Mouse (Mus musculus) cerebellum, adult 11 months (tissue): ENCODE data around the gene Mettl6.

Experiments
- DNase-seq: peaks from one replicate; pipeline ENCODE4 v3.0.0; 2022

Mettl6 gene

DNA sequence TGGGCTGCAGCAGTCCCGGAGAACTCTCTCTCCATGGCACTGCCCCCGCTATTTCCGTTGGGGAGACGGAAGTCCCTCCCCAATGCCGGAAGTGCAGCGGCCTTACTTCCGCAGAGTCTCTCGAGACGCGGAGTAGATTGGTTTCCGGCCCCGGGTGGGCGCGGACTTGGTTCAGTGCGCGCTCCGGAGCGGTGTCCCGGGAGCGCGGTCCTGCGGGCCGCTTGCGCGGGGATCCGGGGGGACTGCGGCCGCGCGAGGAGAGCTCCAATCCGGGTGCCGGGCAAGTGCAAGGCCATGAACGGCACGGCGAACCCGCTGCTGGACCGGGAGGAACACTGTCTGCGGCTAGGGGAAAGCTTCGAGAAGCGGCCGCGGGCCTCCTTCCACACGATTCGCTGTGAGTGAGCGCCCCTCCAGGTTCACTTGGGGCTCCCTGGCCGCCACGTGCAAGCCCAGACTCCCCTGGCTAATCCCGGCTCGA is at the start of gene Mettl6:
Mettl6 (minus strand) TSS at position 66 of the 481 bp plus-strand sequence.
- peak; percentile 84 for DNase-seq

- DNase-seq, result no peak
Measured at GRCm38 (mm10) chr14:31543885-31544442, 49.1 kb upstream of the Mettl6 start.

DNA sequence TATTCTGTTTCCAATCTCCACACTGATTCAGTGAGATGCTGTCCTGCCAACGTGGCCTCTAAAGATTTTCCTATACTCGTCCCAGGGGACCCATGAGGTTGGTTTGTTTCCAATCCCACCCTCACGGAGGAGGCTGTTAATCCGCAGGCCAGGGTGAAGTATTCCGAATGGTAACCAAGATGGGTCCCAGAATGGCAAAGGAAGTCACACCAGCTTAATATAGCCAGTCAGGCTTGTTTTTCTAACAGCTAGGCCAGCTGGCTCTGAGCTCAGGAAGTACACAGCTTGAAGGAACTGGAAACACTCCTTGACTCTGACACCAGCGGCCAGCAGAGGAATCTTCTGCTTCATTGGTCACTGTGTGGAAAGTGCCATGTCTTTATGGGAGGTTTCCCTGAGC is 42.5 kb upstream of the Mettl6 start:
- DNase-seq, result peak; percentile 52

DNA sequence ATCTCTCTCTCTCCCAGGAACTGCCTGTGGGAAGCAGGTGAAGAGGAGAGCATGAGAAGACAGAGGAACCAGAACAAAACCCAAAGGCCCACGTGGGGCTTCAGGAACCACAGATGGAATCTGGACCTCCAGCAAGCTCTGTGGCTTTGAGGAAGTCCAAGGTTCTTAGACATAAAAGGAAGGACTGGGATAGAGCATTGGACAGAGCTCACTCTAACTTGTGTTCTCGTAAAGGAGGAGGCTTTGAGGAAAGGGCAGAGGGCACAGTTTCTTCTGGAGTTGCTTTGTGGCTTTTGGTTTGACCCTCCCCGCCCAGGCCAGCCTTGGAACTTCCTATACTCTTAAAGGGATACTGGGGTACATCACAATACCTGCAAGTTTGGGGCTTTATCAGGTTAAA is 37.8 kb upstream of the Mettl6 start:
- DNase-seq, result no peak

DNA sequence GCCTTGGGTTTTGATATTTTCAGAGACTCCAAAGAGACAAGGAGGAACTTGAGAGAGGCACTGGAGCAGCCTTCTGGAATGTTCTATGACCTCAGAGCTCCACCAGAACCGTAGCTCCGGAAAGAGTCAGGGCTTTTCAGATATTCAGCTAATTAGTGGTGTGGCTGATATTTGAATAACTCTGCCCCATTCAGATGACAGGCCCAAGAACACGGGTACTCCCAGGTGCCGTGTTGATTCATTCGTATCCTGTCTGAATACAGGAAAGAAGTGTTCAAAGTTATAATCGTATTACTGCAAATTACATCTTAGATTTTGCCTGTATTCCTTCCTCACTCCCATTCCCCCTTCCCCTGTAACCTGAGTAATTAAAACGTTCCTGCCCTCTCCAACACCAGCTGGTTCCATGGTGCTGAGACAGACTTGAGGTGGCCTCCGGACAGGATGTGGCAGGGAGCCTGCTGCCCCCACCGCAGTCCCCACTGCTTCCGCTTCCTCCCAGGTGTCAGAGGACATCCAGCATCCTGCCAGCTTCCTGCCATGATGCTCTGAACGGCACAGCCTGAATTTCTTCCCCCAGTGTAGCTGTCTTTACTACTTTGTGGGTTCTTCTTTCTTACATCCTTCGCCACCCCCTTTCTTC is 36.8 kb upstream of the Mettl6 start:
- DNase-seq, result no peak

- DNase-seq, result no peak
Measured at GRCm38 (mm10) chr14:31530847-31531246, 36.0 kb upstream of the Mettl6 start.

DNA sequence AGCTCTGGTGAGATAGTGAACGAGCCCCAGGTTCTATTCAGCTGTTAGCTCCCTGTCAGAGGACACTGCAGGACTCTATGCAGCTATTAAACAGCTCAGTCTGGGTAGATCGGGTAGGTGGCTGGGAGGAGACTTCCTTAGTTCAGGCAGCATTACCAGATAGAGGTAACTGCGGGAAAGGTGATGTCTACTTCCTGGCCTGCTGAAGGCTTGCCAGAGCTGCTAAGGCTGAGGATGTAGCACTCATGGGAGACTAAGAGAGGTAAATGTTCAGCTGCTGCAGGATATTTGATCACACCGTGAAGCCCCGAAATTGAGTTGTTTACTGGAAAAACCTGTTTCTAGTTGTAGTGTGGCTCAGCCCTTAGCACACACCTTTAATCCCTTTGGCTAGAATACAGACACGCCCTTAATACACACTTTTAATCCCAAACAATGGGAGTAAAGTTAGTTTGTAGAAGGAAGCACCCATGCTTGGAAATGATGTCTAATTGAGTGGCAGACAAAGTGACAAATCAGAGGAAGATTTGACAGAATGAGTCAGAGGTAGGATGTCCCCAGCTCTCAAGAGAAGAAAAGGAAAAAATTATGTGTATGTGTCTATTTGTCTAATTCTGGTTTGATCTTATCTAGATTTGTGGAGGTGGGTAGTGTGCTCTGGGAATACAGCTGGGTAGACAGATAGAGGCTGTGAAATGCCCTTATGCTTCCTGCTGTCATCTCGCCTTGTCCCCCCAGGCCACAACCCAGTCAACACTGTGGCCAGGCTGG is 30.4 kb upstream of the Mettl6 start:
- DNase-seq, result no peak

DNA sequence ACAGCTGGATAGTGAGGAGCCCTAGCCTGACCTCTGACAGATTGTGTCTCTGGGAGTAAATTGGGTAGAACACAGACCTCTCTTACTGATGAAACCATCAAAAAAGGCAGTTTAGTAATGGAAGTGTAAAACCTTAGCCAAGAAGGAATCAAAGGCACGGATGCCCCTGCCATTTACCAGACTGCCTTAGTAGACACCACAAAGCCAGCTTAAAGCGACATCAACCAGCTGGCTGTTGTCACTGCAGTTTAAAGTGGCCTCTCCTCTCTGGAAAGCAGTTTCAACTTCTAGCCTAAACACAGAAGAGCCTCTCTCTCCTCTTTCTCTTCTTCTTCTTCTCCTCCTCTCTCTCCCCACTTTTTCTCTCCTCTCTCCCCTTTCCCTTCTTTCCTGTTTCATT is 26.5 kb upstream of the Mettl6 start:
- no peak for DNase-seq

DNA sequence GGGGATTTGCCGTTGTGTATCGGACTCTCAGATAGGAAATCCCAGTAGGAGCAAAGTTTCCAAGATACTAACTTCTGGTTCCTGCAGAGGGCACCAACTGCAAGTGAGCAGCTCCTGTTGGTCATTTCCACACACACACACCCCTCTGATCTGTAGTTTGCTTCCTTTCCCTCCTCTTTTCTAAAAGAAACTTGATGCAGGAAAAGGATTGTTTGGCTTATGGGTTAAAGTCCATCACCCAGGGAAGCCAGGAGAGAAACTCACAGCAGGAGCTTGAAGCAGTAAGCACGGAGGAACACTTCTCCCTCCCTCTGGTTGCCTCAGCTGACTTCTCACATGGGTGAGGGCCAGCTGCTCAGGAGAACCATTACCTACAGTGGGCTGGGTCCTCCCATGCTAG is 24.3 kb upstream of the Mettl6 start:
- DNase-seq, result no peak

DNA sequence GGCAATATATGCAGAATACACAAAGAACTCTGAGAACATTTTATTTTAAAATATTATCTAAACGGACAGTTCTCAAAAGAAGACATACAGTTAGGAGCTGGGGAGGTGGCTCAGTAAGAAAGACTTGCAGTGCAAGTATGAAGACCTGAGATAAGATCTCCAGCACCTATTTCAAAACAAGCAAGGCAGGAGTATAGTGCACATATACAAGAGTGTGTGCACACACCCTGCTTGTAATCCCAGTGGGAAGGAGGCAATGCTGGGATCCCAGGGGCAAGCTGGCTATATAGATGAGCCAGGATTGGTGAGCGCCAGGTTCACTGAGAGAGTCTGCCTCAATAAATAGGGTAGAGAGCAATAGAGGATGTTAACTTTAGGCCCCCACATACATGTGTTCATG is 21.1 kb upstream of the Mettl6 start:
- DNase-seq, result no peak

DNA sequence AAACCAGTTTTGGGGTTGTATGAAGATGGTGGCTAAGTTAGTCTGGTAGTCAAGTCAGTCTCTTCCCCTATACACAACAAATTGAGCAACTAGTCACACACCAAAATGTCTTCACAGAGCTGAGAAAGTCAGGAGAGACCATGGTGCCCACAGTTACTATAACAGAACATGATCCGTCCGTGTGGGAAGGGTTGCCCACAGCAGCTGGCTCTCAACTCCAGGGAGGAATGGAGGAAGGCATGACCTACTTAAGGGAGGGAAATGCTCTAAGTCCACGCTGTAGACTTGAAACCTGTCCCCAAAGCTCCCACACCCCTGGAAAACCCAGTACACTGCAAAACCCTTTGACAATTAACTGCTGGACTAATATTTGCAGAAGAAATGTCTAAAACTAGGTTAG is 15.5 kb upstream of the Mettl6 start:
- no peak for DNase-seq

DNA sequence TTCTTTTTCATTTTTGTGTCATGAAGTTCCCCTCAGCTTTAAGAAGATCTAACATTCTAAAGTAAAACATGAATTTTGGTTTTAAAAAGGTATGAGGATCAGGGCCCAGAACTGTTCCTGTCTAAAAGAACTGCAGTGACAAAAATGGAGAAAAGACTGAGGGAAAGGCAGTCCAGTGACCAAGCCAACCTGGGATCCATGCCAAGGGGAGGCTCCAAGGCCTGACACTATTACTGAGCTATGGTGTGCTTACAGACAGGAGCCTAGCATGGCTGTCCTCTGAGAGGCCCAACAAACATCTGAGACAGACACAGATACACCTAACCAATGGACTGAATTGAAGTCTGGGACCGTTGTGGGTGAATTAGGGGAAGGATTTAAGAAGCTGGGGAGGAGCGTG is 15.1 kb upstream of the Mettl6 start:
- DNase-seq, result no peak

GRCm38 (mm10) chr14:31506456-31506855 is 11.6 kb upstream of the Mettl6 start:
- peak; percentile 54 for DNase-seq

- no peak for DNase-seq
Measured at GRCm38 (mm10) chr14:31503406-31503805, 8.6 kb upstream of the Mettl6 start.

GRCm38 (mm10) chr14:31499526-31499925 is 4.7 kb upstream of the Mettl6 start:
- no peak for DNase-seq

DNA sequence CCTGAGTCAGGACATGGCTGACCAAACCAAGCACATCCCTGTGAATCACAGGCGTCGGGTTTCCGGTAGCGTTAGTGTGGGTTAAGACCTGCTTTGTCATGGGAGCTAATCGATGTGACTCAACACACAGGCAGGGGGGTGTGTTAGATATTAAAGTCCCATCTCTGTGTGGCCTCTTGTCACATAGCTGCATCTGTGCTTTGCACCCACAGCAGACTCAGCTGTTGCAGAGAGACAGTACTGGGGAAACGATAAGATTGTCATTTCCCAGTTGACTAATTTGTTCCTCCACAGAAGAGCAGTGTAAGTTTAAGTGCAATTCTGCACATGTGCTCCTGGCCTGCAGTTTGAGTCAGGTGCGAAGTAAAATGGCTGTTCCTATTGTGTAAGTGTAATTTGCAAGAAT is 1.4 kb upstream of the Mettl6 start:
- no peak for DNase-seq

DNA sequence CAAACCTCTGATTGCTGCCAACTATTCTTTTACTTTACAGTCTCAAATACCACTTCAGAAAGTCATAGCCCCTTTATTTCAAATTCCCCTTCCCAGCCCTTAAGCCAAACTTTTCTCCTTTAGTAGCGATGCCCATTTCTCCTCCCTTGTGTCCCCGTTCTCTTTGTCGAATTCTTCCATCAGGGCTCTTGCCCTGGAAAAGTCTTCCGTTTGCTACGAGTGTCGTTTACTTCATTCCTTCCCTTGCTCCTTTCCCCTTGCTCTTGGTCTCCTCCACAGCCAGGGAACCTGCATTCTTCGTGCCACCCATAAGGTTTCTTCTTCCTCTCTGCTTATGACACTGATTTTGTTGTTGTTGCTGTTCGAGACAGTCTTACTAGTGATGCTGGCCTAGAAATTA is 698 bp upstream of the Mettl6 start:
- no peak for DNase-seq

GRCm38 (mm10) chr14:31494349-31494974 is 378 bp downstream of the Mettl6 start, which contains the start of gene Eaf1:
Gene Eaf1, plus strand, starts transcription at chr14:31494399.
- DNase-seq, result no peak

GRCm38 (mm10) chr14:31493901-31494300 is 939 bp downstream of the Mettl6 start:
- no peak for DNase-seq

DNA sequence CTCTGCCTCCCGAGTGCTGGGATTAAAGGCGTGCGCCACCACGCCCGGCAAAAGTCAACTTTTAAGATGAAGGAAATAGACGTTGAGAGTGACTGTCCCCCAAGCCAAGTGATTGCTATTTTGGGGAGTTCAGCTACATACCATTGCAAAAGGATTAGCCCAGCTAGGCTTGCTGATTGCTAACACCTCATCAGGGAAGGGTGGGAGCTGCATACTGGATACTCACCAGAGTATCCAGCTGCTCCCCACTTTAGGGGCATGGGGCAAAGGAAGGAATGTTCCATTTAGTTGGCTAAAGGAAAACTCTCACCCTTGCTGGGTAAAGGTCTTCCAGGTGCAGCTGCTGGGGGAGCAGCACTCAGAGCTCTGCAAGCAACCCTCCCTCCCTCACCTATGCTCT is 6.8 kb downstream of the Mettl6 start:
- DNase-seq, result no peak

GRCm38 (mm10) chr14:31486465-31486864 is 8.4 kb downstream of the Mettl6 start:
- DNase-seq, result no peak

- no peak for DNase-seq
Measured at GRCm38 (mm10) chr14:31482417-31482816, 12.4 kb downstream of the Mettl6 start.

GRCm38 (mm10) chr14:31473297-31473696 is 21.5 kb downstream of the Mettl6 start:
- DNase-seq, result no peak
